Mouse (Mus musculus) C2C12 (cell line): ENCODE data around the gene Bricd5.

Experiments used
- CEBPB ChIP-seq: IDR thresholded peaks from one replicate; pipeline ENCODE4 v1.6.1; 2011; ENCODE audit warnings: low read depth, mild to moderate bottlenecking, control low read depth, moderate library complexity
- CTCF ChIP-seq: IDR thresholded peaks from one replicate; pipeline ENCODE4 v1.5.1; 2011; ENCODE audit not compliant: control insufficient read depth, insufficient read depth, insufficient read length
- MYOG ChIP-seq: IDR thresholded peaks from one replicate; pipeline ENCODE4 v1.6.1; 2011; ENCODE audit not compliant: control insufficient read depth, insufficient read length; ENCODE audit errors: extremely low read depth

DNA sequence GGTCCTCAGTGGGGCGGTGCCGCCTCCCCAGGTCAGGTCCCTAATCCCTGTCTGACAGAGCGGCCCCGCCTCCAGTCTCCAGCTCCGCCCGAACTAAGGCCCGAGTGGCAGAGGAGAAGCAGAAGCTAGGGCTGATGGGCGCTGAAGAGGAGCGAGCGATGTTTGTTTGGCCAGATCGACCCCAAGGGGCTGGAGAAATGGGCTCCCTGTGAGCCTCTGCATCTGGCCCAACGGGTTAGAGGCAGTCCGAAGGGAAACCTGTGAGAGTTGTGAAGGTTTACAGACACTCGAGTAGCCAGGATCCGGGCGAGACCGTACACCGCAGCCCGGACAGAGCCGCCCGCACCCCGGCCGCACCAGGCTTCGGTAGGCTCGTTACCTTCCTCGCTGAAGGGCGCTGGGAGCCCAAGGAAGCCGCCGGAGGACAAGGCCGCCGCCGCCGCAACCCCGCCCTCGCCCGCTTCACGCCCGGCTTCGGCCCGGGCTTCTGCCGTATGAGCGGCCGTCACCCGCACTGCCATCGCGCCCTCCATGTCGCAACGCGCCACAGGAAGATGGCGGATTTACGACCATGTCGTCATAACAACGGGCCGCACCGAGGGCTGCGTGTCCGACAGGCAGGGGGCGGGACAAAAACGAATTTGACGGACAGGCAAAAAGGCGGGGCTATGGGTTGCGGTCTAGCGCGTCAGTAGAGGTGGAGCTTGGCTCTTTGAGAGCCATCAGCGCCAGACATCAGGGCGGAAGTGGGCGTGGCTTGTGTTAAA lies 18.7 kb upstream of the Bricd5 start:
- TF ChIP-seq CTCF = no peak
- peak; percentile 79 for TF ChIP-seq CEBPB
- TF ChIP-seq MYOG = no peak
